Mouse (Mus musculus) bone marrow, adult 2 months (tissue): ENCODE results near the gene Fam192a. TPM values are rescaled to one million over a fixed set of nuclear protein-coding genes. Genes with fewer than 3 reads are reported as not detected.

Experiments used
- H3K27ac ChIP-seq: fragments of 200-500 bp; 2 replicates; pipeline ENCODE4 v1.5.1; 2012; ENCODE audit warnings: low read depth, mild to moderate bottlenecking, control low read depth, inconsistent platforms, low read length; ENCODE audit not compliant: control insufficient read depth, poor library complexity, insufficient read depth
- H3K4me1 ChIP-seq: fragments of 200-500 bp; 2 replicates; pipeline ENCODE4 v1.6.1; 2011; ENCODE audit warnings: low read length; ENCODE audit not compliant: control insufficient read depth, insufficient read depth
- H3K4me3 ChIP-seq: fragments of 200-500 bp; replicated peaks from 2 replicates; pipeline ENCODE3; 2011; ENCODE audit warnings: mild to moderate bottlenecking, low read depth, low read length, control low read depth; ENCODE audit not compliant: control insufficient read depth
- CTCF ChIP-seq: fragments of 200-500 bp; IDR thresholded peaks from 2 replicates; pipeline ENCODE4 v1.5.1; 2011; ENCODE audit warnings: low read length, control low read depth; ENCODE audit not compliant: control insufficient read depth, insufficient read depth
- POLR2A ChIP-seq: fragments of 200-500 bp; IDR thresholded peaks from 2 replicates; pipeline ENCODE4 v1.6.1; 2011; ENCODE audit warnings: low read depth, mild to moderate bottlenecking, control low read depth, low read length, borderline replicate concordance; ENCODE audit not compliant: control insufficient read depth
- WGBS: fragments of 180-500 bp; shearing (Covaris S2); methylation state at CpG from one replicate; pipeline ENCODE4 v1.1.7; 2018; 5-methylcytosine and 5-hydroxymethylcytosine counted together
- polyA plus RNA-seq: library from polyadenylated mRNA; stranded (reverse); fragments of >200 nt; gene quantifications from 2 replicates; pipeline ENCODE4 v1.2.4, GENCODE M21; 2011; ENCODE audit warnings: low replicate concordance; ENCODE audit not compliant: missing spikeins, insufficient read depth, insufficient read length

Gene Fam192a
- polyA plus RNA-seq, 1 experiment, result 45.8 TPM

- no peaks in the 10 kb centered on the region for H3K4me1 ChIP-seq
- TF ChIP-seq CTCF, result no peak
- no peak for TF ChIP-seq POLR2A
- no peak overlapping the region for H3K4me3 ChIP-seq
- H3K27ac ChIP-seq, result no peak overlapping the region
- WGBS, result 86% methylated on average over 8 of the region's 8 CpGs
Measured at GRCm38 (mm10) chr8:94567159-94567849, 34.5 kb downstream of the Fam192a start.

GRCm38 (mm10) chr8:94566446-94567158 is 35.2 kb downstream of the Fam192a start:
- H3K4me3 ChIP-seq, result no peak overlapping the region
- 83% methylated on average over 15 of the region's 15 CpGs for WGBS

GRCm38 (mm10) chr8:94566033-94566432 is 35.8 kb downstream of the Fam192a start:
- WGBS, result 87% methylated on average over 6 of the region's 6 CpGs
- TF ChIP-seq POLR2A, result no peak
- no peak for TF ChIP-seq CTCF
- no peak overlapping the region for H3K4me3 ChIP-seq
- no peaks in the 10 kb centered on the region for H3K4me1 ChIP-seq
- no peak overlapping the region for H3K27ac ChIP-seq

More at GRCm38 (mm10) chr8:94566446-94567158, 35.2 kb downstream of the Fam192a start:
- TF ChIP-seq POLR2A (no peak), CTCF (no peak)
- Histone ChIP-seq H3K27ac (no peak overlapping the region), H3K4me1 (no peaks in the 10 kb centered on the region)

- no peaks in the 10 kb centered on the region for H3K4me1 ChIP-seq
- no peak for TF ChIP-seq POLR2A
- no peak for TF ChIP-seq CTCF
- no peak overlapping the region for H3K4me3 ChIP-seq
- no peak overlapping the region for H3K27ac ChIP-seq
Measured at GRCm38 (mm10) chr8:94564421-94564820, 37.4 kb downstream of the Fam192a start.

GRCm38 (mm10) chr8:94561256-94561655 is 40.5 kb downstream of the Fam192a start:
- 91% methylated on average over 5 of the region's 5 CpGs for WGBS
- Histone ChIP-seq H3K4me1 (no peaks in the 10 kb centered on the region), H3K4me3 (no peak overlapping the region), H3K27ac (no peak overlapping the region)
- TF ChIP-seq CTCF (no peak), POLR2A (no peak)

GRCm38 (mm10) chr8:94557281-94557680 is 44.5 kb downstream of the Fam192a start:
- Histone ChIP-seq H3K4me3 (no peak overlapping the region), H3K4me1 (no peaks in the 10 kb centered on the region), H3K27ac (no peak overlapping the region)
- no peak for TF ChIP-seq POLR2A
- TF ChIP-seq CTCF, result no peak
- WGBS, result 84% methylated on average over 3 of the region's 3 CpGs

DNA sequence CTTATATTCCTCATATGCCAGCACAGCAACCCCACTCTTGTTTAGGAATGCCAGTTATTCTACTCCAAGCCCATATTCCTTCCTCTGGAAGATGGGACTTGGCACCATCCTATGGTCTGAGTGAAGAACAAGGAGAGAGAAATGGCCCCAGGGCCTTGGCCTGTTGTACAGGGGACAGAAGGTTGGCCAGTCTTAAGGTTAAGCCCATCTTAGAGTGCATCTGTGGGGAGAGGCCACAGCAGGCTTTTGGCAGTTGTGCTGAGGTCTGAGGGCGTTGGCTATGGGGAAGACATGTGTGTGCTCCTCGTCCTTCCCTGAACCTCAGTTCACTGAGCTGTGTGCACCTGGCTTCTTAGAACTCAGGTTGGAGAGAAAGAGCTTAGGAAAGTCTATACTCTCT is 49.1 kb downstream of the Fam192a start:
- 38% methylated on average over 2 of the region's 2 CpGs for WGBS
- no peak for TF ChIP-seq CTCF
- TF ChIP-seq POLR2A, result no peak
- H3K4me3 ChIP-seq, result no peak overlapping the region
- H3K4me1 ChIP-seq, result peaks cover 13% of the 10 kb centered on the region; the same call in 1 of the 2 replicates
- no peak overlapping the region for H3K27ac ChIP-seq

GRCm38 (mm10) chr8:94551471-94552422 is 50.0 kb downstream of the Fam192a start:
- H3K27ac ChIP-seq, result no peak overlapping the region; the same call in 1 of the 2 replicates
- no peak overlapping the region for H3K4me3 ChIP-seq
- 67% methylated on average over 17 of the region's 17 CpGs for WGBS
- no peak for TF ChIP-seq POLR2A
- TF ChIP-seq CTCF, result no peak
- H3K4me1 ChIP-seq, result peaks cover 14% of the 10 kb centered on the region; the same call in 1 of the 2 replicates
